Mouse (Mus musculus) spleen, adult 2 months (tissue): ENCODE measurements around the gene Car3. TPM values are rescaled to one million over a fixed set of nuclear protein-coding genes. Genes with fewer than 3 reads are reported as not detected.

Source experiments
- DNase-seq, 2 experiments: peaks; one replicate each; pipeline versions ENCODE4 v3.0.0 to v3.0.0-alpha.2; 2012 to 2021; ENCODE audit warnings: low spot score in 2 of 2, low read depth in 1 of 2
- H3K27ac ChIP-seq: fragments of 200-500 bp; 2 replicates; pipeline ENCODE4 v1.5.1; 2012; ENCODE audit warnings: low read length, inconsistent platforms; ENCODE audit not compliant: insufficient read depth
- H3K27me3 ChIP-seq: fragments of 200-500 bp; 2 replicates; pipeline ENCODE4 v1.6.1; 2012; ENCODE audit warnings: mild to moderate bottlenecking, moderate library complexity, low read length, inconsistent platforms; ENCODE audit not compliant: control insufficient read depth, insufficient read depth
- H3K36me3 ChIP-seq: fragments of 200-500 bp; 2 replicates; pipeline ENCODE4 v1.6.1; 2012; ENCODE audit warnings: mild to moderate bottlenecking, low read length, inconsistent platforms; ENCODE audit not compliant: control insufficient read depth, insufficient read depth
- H3K4me1 ChIP-seq: fragments of 200-500 bp; 2 replicates; pipeline ENCODE4 v1.6.1; 2011; ENCODE audit warnings: inconsistent platforms; ENCODE audit not compliant: control insufficient read depth, insufficient read depth, insufficient read length
- H3K4me3 ChIP-seq: fragments of 200-500 bp; 2 replicates; pipeline ENCODE4 v1.5.1; 2011; ENCODE audit warnings: mild to moderate bottlenecking, inconsistent platforms; ENCODE audit not compliant: insufficient read depth, insufficient read length; ENCODE audit errors: extremely low read depth
- CTCF ChIP-seq: fragments of 200-500 bp; IDR thresholded peaks from 2 replicates; pipeline ENCODE4 v1.5.1; 2011; ENCODE audit warnings: mild to moderate bottlenecking, inconsistent platforms; ENCODE audit not compliant: insufficient read depth, insufficient read length, insufficient replicate concordance; ENCODE audit errors: extremely low read depth
- POLR2A ChIP-seq: fragments of 200-500 bp; IDR thresholded peaks from 2 replicates; pipeline ENCODE4 v1.6.1; 2011; ENCODE audit warnings: low read depth, low read length, inconsistent platforms
- WGBS: fragments of 180-500 bp; shearing (Covaris S2); methylation state at CpG from one replicate; pipeline ENCODE4 v1.1.7; 2018; 5-methylcytosine and 5-hydroxymethylcytosine counted together
- polyA plus RNA-seq: library from polyadenylated mRNA; depleted of rRNA; stranded (reverse); fragments of >200 nt; gene quantifications from 2 replicates; pipeline ENCODE4 v1.2.3, GENCODE M21; 2012

Car3 gene
- polyA plus RNA-seq, 1 experiment: 21.4 TPM

DNA sequence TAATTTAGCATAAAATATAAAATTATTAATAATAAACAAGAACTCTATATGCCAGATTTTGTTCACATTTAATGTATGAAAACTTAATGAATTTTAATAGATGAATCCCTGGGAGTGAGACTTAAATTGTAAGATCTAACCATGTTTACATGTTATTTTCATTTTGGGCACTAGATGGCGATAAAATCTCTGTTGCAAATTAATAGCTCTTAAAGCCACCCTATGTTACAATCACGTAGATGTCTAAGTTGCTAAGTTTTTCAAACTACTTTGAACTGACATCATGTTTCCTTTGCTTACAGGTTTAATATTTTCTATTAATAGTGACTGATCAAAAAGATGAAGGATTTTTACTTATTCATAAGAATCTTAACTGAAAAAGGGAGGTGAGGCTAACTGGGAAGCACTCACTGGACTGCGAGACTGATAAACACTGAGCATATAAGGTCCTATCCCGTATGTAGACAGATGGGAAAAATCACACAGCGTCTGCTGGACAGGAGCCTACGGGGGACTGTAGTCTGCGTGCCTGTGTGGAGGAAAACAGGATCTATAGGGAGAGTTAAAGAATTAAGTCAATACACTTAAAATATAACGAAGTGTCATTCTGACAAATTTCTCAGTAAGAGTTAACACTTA, 11.2 kb downstream of the Car3 start:
- H3K27me3 ChIP-seq: no peaks in the 10 kb centered on the region
- DNase-seq: peak in 1 of 2 experiments; percentile 52
- no peak overlapping the region for H3K27ac ChIP-seq
- 47% methylated on average over 8 of the region's 8 CpGs for WGBS
- no peak overlapping the region for H3K4me3 ChIP-seq
- TF ChIP-seq CTCF: no peak
- no peak for TF ChIP-seq POLR2A
- H3K4me1 ChIP-seq: peaks cover 14% of the 10 kb centered on the region
- H3K36me3 ChIP-seq: no peaks in the 10 kb centered on the region

GRCm38 (mm10) chr3:14876325-14876918, 13.1 kb downstream of the Car3 start:
- H3K36me3 ChIP-seq: no peaks in the 10 kb centered on the region
- DNase-seq: peak in 1 of 2 experiments; percentile 61
- no peak for TF ChIP-seq CTCF
- no peak for TF ChIP-seq POLR2A
- no peak overlapping the region for H3K27ac ChIP-seq
- H3K27me3 ChIP-seq: no peaks in the 10 kb centered on the region
- WGBS: 55% methylated on average over 9 of the region's 9 CpGs
- H3K4me3 ChIP-seq: no peak overlapping the region
- H3K4me1 ChIP-seq: peaks cover 20% of the 10 kb centered on the region

- Histone ChIP-seq H3K27ac (no peak overlapping the region), H3K4me1 (peaks cover 20% of the 10 kb centered on the region), H3K4me3 (no peak overlapping the region), H3K36me3 (no peaks in the 10 kb centered on the region), H3K27me3 (no peaks in the 10 kb centered on the region)
- no peak for TF ChIP-seq POLR2A
- no peak for TF ChIP-seq CTCF
- no peak for DNase-seq
- 56% methylated on average over 7 of the region's 7 CpGs for WGBS
Measured at GRCm38 (mm10) chr3:14877251-14877909, 14.1 kb downstream of the Car3 start.

DNA sequence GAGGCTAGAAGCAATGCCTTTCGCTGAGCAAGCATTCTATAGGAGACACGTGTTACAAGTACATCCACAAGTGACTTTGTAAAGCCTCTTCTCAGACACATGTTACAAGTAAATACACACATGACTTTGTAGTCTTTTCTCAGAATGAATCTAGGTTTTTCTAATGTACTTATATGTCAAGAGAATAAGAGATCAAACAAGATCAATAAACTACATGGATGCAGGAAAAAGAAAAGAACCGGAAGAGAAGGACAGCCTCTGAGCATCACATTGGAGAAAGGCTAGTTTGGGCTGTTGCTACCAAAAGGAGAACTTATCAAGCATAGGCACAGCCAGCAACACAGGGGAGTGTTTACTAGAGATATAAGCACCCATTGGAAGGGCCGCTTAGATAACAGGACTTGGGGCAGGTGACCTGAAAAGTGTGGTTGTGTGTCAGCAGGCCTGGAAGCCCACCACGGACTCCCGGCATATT, 15.5 kb downstream of the Car3 start:
- Histone ChIP-seq H3K4me1 (peaks cover 20% of the 10 kb centered on the region), H3K4me3 (no peak overlapping the region), H3K27me3 (no peaks in the 10 kb centered on the region), H3K36me3 (no peaks in the 10 kb centered on the region), H3K27ac (no peak overlapping the region)
- no peak for DNase-seq
- TF ChIP-seq CTCF (no peak), POLR2A (no peak)
- WGBS: 69% methylated on average over 6 of the region's 6 CpGs

- H3K4me3 ChIP-seq: no peak overlapping the region
- TF ChIP-seq CTCF (no peak), POLR2A (no peak)
- WGBS: 66% methylated on average over 3 of the region's 3 CpGs
- DNase-seq: no peak
- H3K4me1 ChIP-seq: peaks cover 20% of the 10 kb centered on the region
- 0 out of 2 replicates have a peak overlapping the region, but pooled peaks have one; percentile 7 for H3K27ac ChIP-seq
- no peaks in the 10 kb centered on the region for H3K27me3 ChIP-seq
- H3K36me3 ChIP-seq: no peaks in the 10 kb centered on the region
Measured at GRCm38 (mm10) chr3:14879293-14879692, 16.0 kb downstream of the Car3 start.

- Histone ChIP-seq H3K4me1 (peaks cover 20% of the 10 kb centered on the region), H3K36me3 (no peaks in the 10 kb centered on the region), H3K27ac (peak overlapping the region; percentile 32; the same call in 1 of the 2 replicates), H3K27me3 (no peaks in the 10 kb centered on the region), H3K4me3 (no peak overlapping the region)
- peak; percentile 36 to 87 for DNase-seq
- TF ChIP-seq POLR2A: no peak
- no peak for TF ChIP-seq CTCF
- WGBS: 35% methylated on average over 2 of the region's 2 CpGs
Measured at GRCm38 (mm10) chr3:14880277-14880676, 17.0 kb downstream of the Car3 start.
